Mouse (Mus musculus) liver, embryonic 13.5 days (tissue): Measurements from ENCODE around the gene Ube2t. TPM values are rescaled to one million over a fixed set of nuclear protein-coding genes. Genes with fewer than 3 reads are reported as not detected.

ENCODE experiments used
- ATAC-seq: fragments of 200-750 bp; cut with Nextera tagmentation; 2 replicates; pipeline ENCODE4 v1.8.0; 2017; ENCODE audit warnings: low read depth, mild to moderate bottlenecking, moderate number of reproducible peaks, moderate library complexity
- DNase-seq: peaks from one replicate; pipeline ENCODE4 v3.0.0; 2022
- H3K27ac ChIP-seq: fragments of 300-500 bp; sonication (generic); 2 replicates; pipeline ENCODE4 v1.5.1; 2015; ENCODE audit warnings: moderate library complexity, mild to moderate bottlenecking, inconsistent platforms
- H3K27me3 ChIP-seq: fragments of 300-500 bp; sonication (generic); 2 replicates; pipeline ENCODE4 v1.6.1; 2015; ENCODE audit warnings: mild to moderate bottlenecking, inconsistent platforms
- H3K36me3 ChIP-seq: fragments of 300-500 bp; sonication (generic); 2 replicates; pipeline ENCODE4 v1.6.1; 2015; ENCODE audit warnings: mild to moderate bottlenecking, inconsistent platforms
- H3K4me1 ChIP-seq: fragments of 300-500 bp; sonication (generic); replicated peaks from 2 replicates; pipeline ENCODE4 v1.6.1; 2015; ENCODE audit warnings: inconsistent platforms
- H3K4me2 ChIP-seq: fragments of 300-500 bp; sonication (generic); 2 replicates; pipeline ENCODE4 v1.6.1; 2015; ENCODE audit warnings: inconsistent platforms, mild to moderate bottlenecking, moderate library complexity
- H3K4me3 ChIP-seq: fragments of 300-500 bp; sonication (generic); replicated peaks from 2 replicates; pipeline ENCODE4 v1.5.1; 2015; ENCODE audit warnings: mild to moderate bottlenecking, inconsistent platforms
- H3K9ac ChIP-seq: fragments of 300-500 bp; sonication (generic); 2 replicates; pipeline ENCODE4 v1.6.1; 2015; ENCODE audit warnings: mild to moderate bottlenecking, inconsistent platforms
- H3K9me3 ChIP-seq: fragments of 300-500 bp; sonication (generic); replicated peaks from 2 replicates; pipeline ENCODE4 v1.6.1; 2016; ENCODE audit warnings: inconsistent platforms
- WGBS: fragments of 180-500 bp; shearing (Covaris S2); methylation state at CpG from one replicate; pipeline ENCODE4 v1.1.7; 2015; ENCODE audit not compliant: insufficient replicate concordance; 5-methylcytosine and 5-hydroxymethylcytosine counted together
- polyA plus RNA-seq: library from polyadenylated mRNA; unstranded; fragments of >200 nt; fragmentation: Nextera tagmentation; extraction: Ambion mirVana; gene quantifications from 2 replicates; pipeline ENCODE4 v1.2.1, GENCODE M21; 2015

The Ube2t gene
- polyA plus RNA-seq, 1 experiment from 2014 or later: 44.2 TPM

GRCm38 (mm10) chr1:134955637-134956176, 6.7 kb upstream of the Ube2t start, which contains the start of gene Ppp1r12b:
Gene Ppp1r12b, minus strand, starts transcription at chr1:134955942.
- peaks cover 21% of the 10 kb centered on the region for H3K4me1 ChIP-seq
- H3K36me3 ChIP-seq: no peaks in the 10 kb centered on the region
- 0% methylated on average over 39 of the region's 39 CpGs for WGBS
- peak within 1 kb of the TSS; percentile 92 for H3K4me3 ChIP-seq
- no peaks in the 10 kb centered on the region for H3K9me3 ChIP-seq
- H3K9ac ChIP-seq: peak within 1 kb of the TSS; percentile 92
- peak within 1 kb of the TSS; percentile 80 for H3K27ac ChIP-seq
- H3K4me2 ChIP-seq: peak within 1 kb of the TSS; percentile 91
- ATAC-seq: peak; percentile 99
- no peaks in the 10 kb centered on the region for H3K27me3 ChIP-seq
- peak; percentile 91 for DNase-seq

GRCm38 (mm10) chr1:134960634-134961033, 1.7 kb upstream of the Ube2t start:
- Histone ChIP-seq H3K4me1 (peaks cover 33% of the 10 kb centered on the region), H3K27ac (no peak overlapping the region), H3K9ac (no peak overlapping the region), H3K36me3 (peaks cover 8% of the 10 kb centered on the region), H3K9me3 (no peaks in the 10 kb centered on the region), H3K4me3 (no peak overlapping the region), H3K27me3 (no peaks in the 10 kb centered on the region), H3K4me2 (no peak overlapping the region)
- ATAC-seq (no peak), DNase-seq (no peak)
- 61% methylated on average over 7 of the region's 7 CpGs for WGBS

GRCm38 (mm10) chr1:134962821-134963220, 456 bp downstream of the Ube2t start:
- H3K36me3 ChIP-seq: peaks cover 18% of the 10 kb centered on the region
- WGBS: 3% methylated on average over 11 of the region's 11 CpGs
- peak overlapping the region; percentile 93 for H3K4me2 ChIP-seq
- no peaks in the 10 kb centered on the region for H3K27me3 ChIP-seq
- H3K9me3 ChIP-seq: no peaks in the 10 kb centered on the region
- ATAC-seq (peak; percentile 69), DNase-seq (no peak)
- peak overlapping the region; percentile 82 for H3K9ac ChIP-seq
- peak overlapping the region; percentile 78 for H3K4me3 ChIP-seq
- peaks cover 27% of the 10 kb centered on the region for H3K4me1 ChIP-seq
- peak overlapping the region; percentile 82 for H3K27ac ChIP-seq

DNA sequence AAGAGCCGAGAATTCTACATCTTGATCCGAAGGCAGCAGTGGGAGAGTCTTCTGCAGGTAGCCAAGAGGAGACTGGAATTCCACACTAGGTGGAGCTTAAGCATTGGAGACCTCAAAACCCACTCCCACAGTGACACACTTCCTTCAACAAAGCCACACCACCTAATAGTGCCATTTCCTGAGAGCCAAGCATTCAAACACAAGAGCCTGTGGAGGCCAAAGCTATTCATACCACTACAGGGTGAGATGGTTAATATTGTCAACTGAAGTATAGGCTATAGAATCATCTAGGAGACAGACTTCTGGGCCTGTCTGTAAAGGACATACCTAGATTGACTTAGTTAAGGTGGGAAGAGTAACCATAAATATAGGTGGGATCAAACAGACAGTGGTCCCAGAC, 3.1 kb downstream of the Ube2t start:
- Histone ChIP-seq H3K27me3 (no peaks in the 10 kb centered on the region), H3K9ac (no peak overlapping the region), H3K9me3 (no peaks in the 10 kb centered on the region), H3K27ac (no peak overlapping the region), H3K4me3 (no peak overlapping the region), H3K36me3 (peaks cover 42% of the 10 kb centered on the region), H3K4me1 (peaks cover 27% of the 10 kb centered on the region), H3K4me2 (no peak overlapping the region)
- DNase-seq (no peak), ATAC-seq (no peak)
- WGBS: 88% methylated on average over 2 of the region's 2 CpGs

DNA sequence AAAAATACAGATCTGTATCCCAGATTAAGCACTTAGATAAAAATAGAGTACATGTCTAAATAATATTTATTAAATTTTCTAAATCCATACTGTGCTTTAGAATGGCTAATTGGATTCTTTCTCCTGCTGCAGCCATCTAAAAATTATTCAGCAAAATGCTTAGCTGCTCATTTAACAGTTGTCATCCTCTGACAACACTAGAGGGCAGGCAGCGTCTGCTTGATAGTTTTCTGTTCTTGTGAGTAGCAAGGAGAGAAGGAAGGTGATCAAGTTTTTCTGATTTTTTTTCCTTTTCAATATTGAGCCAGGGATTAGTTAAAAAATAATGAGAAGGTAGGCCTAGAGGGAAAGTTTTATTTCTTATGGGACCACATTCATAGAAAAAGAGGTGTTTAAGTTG, 10.6 kb downstream of the Ube2t start:
- no peak for DNase-seq
- no peak for ATAC-seq
- WGBS: 83% methylated on average over 1 of the region's 1 CpGs
- H3K27ac ChIP-seq: no peak overlapping the region
- H3K9me3 ChIP-seq: no peaks in the 10 kb centered on the region
- H3K4me3 ChIP-seq: no peak overlapping the region
- no peaks in the 10 kb centered on the region for H3K4me1 ChIP-seq
- peaks cover 68% of the 10 kb centered on the region for H3K36me3 ChIP-seq
- no peaks in the 10 kb centered on the region for H3K27me3 ChIP-seq
- H3K4me2 ChIP-seq: no peak overlapping the region
- H3K9ac ChIP-seq: no peak overlapping the region

- H3K36me3 ChIP-seq: no peaks in the 10 kb centered on the region
- peak; percentile 23 for DNase-seq
- no peak overlapping the region for H3K27ac ChIP-seq
- H3K9ac ChIP-seq: peak overlapping the region; percentile 33; the same call in 1 of the 2 replicates
- WGBS: 24% methylated on average over 48 of the region's 48 CpGs
- H3K4me3 ChIP-seq: peak overlapping the region; percentile 44
- H3K4me1 ChIP-seq: peaks cover 11% of the 10 kb centered on the region
- H3K4me2 ChIP-seq: peak overlapping the region; percentile 67
- ATAC-seq: peak; percentile 50
- no peaks in the 10 kb centered on the region for H3K9me3 ChIP-seq
- peaks cover 43% of the 10 kb centered on the region for H3K27me3 ChIP-seq
Measured at GRCm38 (mm10) chr1:134987173-134987961, 25.0 kb downstream of the Ube2t start.

- H3K27me3 ChIP-seq: peaks cover 43% of the 10 kb centered on the region
- no peaks in the 10 kb centered on the region for H3K9me3 ChIP-seq
- ATAC-seq (no peak), DNase-seq (no peak)
- H3K4me1 ChIP-seq: peaks cover 11% of the 10 kb centered on the region
- no peaks in the 10 kb centered on the region for H3K36me3 ChIP-seq
- H3K4me2 ChIP-seq: peak overlapping the region; percentile 67
- WGBS: 8% methylated on average over 14 of the region's 14 CpGs
- H3K27ac ChIP-seq: no peak overlapping the region
- peak overlapping the region; percentile 44 for H3K4me3 ChIP-seq
- peak overlapping the region; percentile 33; the same call in 1 of the 2 replicates for H3K9ac ChIP-seq
Measured at GRCm38 (mm10) chr1:134987962-134988341, 25.6 kb downstream of the Ube2t start.

DNA sequence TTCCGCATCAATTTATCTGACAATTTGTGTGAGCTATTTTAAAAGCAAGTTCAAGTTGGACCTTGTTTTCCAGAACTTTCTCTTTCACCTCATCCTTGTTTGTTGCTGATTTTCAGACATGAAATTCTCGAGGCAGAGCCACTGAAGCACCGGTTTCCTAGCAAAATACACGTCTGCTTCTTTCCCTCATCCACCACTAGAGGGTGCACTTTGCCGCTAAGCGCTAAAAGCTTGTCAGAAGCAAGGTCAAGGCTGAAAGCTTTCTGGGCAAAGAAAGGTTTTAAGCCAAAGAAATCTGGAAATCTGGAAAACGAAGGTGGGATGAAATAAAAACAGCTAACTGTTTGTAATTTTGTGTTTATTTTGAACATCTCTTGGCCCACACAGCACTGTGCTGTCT, 27.0 kb downstream of the Ube2t start:
- Histone ChIP-seq H3K9me3 (no peaks in the 10 kb centered on the region), H3K27me3 (peaks cover 43% of the 10 kb centered on the region), H3K4me2 (no peak overlapping the region), H3K27ac (no peak overlapping the region), H3K4me3 (no peak overlapping the region), H3K36me3 (no peaks in the 10 kb centered on the region), H3K4me1 (peaks cover 11% of the 10 kb centered on the region), H3K9ac (no peak overlapping the region)
- ATAC-seq (no peak), DNase-seq (peak; percentile 42)
- 7% methylated on average over 7 of the region's 7 CpGs for WGBS

DNA sequence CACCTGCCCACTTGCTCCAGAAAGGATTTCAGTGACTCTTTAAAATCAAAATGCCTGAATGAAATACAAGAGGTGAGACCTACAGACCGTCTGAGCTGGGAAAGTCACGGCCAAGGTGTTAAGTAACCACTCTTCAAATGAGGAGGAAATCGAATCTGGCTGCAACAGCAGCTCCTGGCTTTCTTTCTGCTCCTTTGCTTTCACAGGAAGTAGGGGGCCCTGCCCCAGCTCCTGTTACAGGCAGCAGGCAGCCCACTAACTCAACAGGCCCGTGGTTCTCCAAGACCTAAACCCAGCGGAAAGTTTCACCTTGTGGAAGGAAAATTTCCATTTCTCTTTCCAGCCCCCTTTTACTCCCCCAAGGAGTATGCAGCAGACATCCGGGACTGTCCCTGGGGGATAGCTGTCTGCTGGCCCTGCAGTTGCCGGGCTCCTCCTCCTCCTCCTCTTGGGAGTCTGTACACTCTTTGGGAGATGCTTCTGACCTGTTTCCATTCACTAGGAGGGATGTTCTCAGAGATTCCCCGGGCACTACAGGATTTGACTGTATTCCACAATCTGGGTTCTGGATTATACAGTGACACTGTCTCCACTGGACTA, 29.8 kb downstream of the Ube2t start:
- H3K4me1 ChIP-seq: peaks cover 11% of the 10 kb centered on the region
- peaks cover 31% of the 10 kb centered on the region for H3K27me3 ChIP-seq
- H3K4me2 ChIP-seq: no peak overlapping the region
- 18% methylated on average over 8 of the region's 8 CpGs for WGBS
- H3K4me3 ChIP-seq: no peak overlapping the region
- no peak for ATAC-seq
- H3K9me3 ChIP-seq: no peaks in the 10 kb centered on the region
- H3K36me3 ChIP-seq: no peaks in the 10 kb centered on the region
- DNase-seq: no peak
- no peak overlapping the region for H3K9ac ChIP-seq
- H3K27ac ChIP-seq: no peak overlapping the region

GRCm38 (mm10) chr1:134994739-134995138, 32.4 kb downstream of the Ube2t start:
- ATAC-seq (no peak), DNase-seq (no peak)
- no peaks in the 10 kb centered on the region for H3K4me1 ChIP-seq
- 47% methylated on average over 3 of the region's 3 CpGs for WGBS
- H3K4me3 ChIP-seq: no peak overlapping the region
- no peaks in the 10 kb centered on the region for H3K36me3 ChIP-seq
- H3K9ac ChIP-seq: no peak overlapping the region
- H3K27me3 ChIP-seq: peaks cover 11% of the 10 kb centered on the region
- H3K9me3 ChIP-seq: no peaks in the 10 kb centered on the region
- H3K27ac ChIP-seq: no peak overlapping the region
- no peak overlapping the region for H3K4me2 ChIP-seq

GRCm38 (mm10) chr1:134995437-134995836, 33.1 kb downstream of the Ube2t start:
- ATAC-seq (no peak), DNase-seq (no peak)
- Histone ChIP-seq H3K4me3 (no peak overlapping the region), H3K27ac (no peak overlapping the region), H3K9me3 (no peaks in the 10 kb centered on the region), H3K9ac (no peak overlapping the region), H3K4me1 (no peaks in the 10 kb centered on the region), H3K36me3 (no peaks in the 10 kb centered on the region), H3K4me2 (no peak overlapping the region), H3K27me3 (peaks cover 6% of the 10 kb centered on the region; the same call in 1 of the 2 replicates)
- 60% methylated on average over 4 of the region's 4 CpGs for WGBS
